Mouse (Mus musculus) megakaryocyte, embryonic 14.5 days (primary cell): ENCODE measurements at regions not wholly inside any gene's neighbourhood (a gene's known extent, or its start where the extent isn't known, plus 50 kb on each side); places are given as distances from the start of the nearest gene placed in this dataset.

Experiments
- H3K27me3 ChIP-seq: replicated peaks from 2 replicates; pipeline ENCODE3; 2012; ENCODE audit warnings: inconsistent platforms
- H3K36me3 ChIP-seq: replicated peaks from 2 replicates; pipeline ENCODE3; 2012; ENCODE audit warnings: low read length, inconsistent platforms, mixed read lengths
- H3K4me1 ChIP-seq: 2 replicates; pipeline ENCODE4 v1.6.1; 2012; ENCODE audit warnings: inconsistent platforms
- H3K4me3 ChIP-seq: replicated peaks from 2 replicates; pipeline ENCODE3; 2012; ENCODE audit warnings: moderate library complexity, mild to moderate bottlenecking, inconsistent platforms
- H3K9me3 ChIP-seq: 2 replicates; pipeline ENCODE4 v1.6.1; 2012; ENCODE audit warnings: inconsistent platforms
- FLI1 ChIP-seq: IDR thresholded peaks from 2 replicates; pipeline ENCODE4 v1.6.1; 2012; ENCODE audit warnings: low read length, inconsistent platforms, mixed read lengths
- GATA1 ChIP-seq: IDR thresholded peaks from 3 replicates; pipeline ENCODE4 v1.6.1; 2012; ENCODE audit warnings: mixed read lengths, low read length, inconsistent platforms, borderline replicate concordance

GRCm38 (mm10) chr13:97491865-97492847 is 251.3 kb downstream of the Enc1 start:
- H3K36me3 ChIP-seq = no peaks in the 10 kb centered on the region
- H3K4me1 ChIP-seq = no peaks in the 10 kb centered on the region; the same call in 1 of the 2 replicates
- TF ChIP-seq FLI1 (no peak), GATA1 (no peak)
- H3K4me3 ChIP-seq = no peak overlapping the region
- peaks cover 34% of the 10 kb centered on the region for H3K27me3 ChIP-seq
- H3K9me3 ChIP-seq = no peaks in the 10 kb centered on the region

GRCm38 (mm10) chr13:97490131-97490530 is 249.2 kb downstream of the Enc1 start:
- Histone ChIP-seq H3K9me3 (no peaks in the 10 kb centered on the region), H3K4me3 (no peak overlapping the region), H3K27me3 (peaks cover 41% of the 10 kb centered on the region), H3K4me1 (no peaks in the 10 kb centered on the region), H3K36me3 (no peaks in the 10 kb centered on the region)
- TF ChIP-seq FLI1 = no peak
- no peak for TF ChIP-seq GATA1

- peaks cover 42% of the 10 kb centered on the region for H3K27me3 ChIP-seq
- H3K36me3 ChIP-seq = no peaks in the 10 kb centered on the region
- H3K4me1 ChIP-seq = no peaks in the 10 kb centered on the region
- H3K4me3 ChIP-seq = no peak overlapping the region
- TF ChIP-seq GATA1 = no peak
- TF ChIP-seq FLI1 = no peak
- no peaks in the 10 kb centered on the region for H3K9me3 ChIP-seq
Measured at GRCm38 (mm10) chr13:97489721-97490120, 248.8 kb downstream of the Enc1 start.

- TF ChIP-seq FLI1 = no peak
- TF ChIP-seq GATA1 = no peak
- Histone ChIP-seq H3K9me3 (no peaks in the 10 kb centered on the region), H3K4me1 (no peaks in the 10 kb centered on the region), H3K4me3 (no peak overlapping the region), H3K27me3 (peaks cover 42% of the 10 kb centered on the region), H3K36me3 (no peaks in the 10 kb centered on the region)
Measured at GRCm38 (mm10) chr13:97489029-97489428, 248.1 kb downstream of the Enc1 start.

- H3K27me3 ChIP-seq = peaks cover 45% of the 10 kb centered on the region
Measured at GRCm38 (mm10) chr13:97488518-97488917, 247.6 kb downstream of the Enc1 start.

GRCm38 (mm10) chr13:97487746-97488473 is 247.0 kb downstream of the Enc1 start:
- TF ChIP-seq FLI1 (no peak), GATA1 (no peak)
- Histone ChIP-seq H3K9me3 (no peaks in the 10 kb centered on the region), H3K4me1 (no peaks in the 10 kb centered on the region), H3K4me3 (no peak overlapping the region), H3K36me3 (no peaks in the 10 kb centered on the region), H3K27me3 (peaks cover 43% of the 10 kb centered on the region)

More at GRCm38 (mm10) chr13:97488518-97488917, 247.6 kb downstream of the Enc1 start:
- Histone ChIP-seq H3K36me3 (no peaks in the 10 kb centered on the region), H3K4me1 (no peaks in the 10 kb centered on the region), H3K4me3 (no peak overlapping the region), H3K9me3 (no peaks in the 10 kb centered on the region)
- TF ChIP-seq FLI1 = no peak
- no peak for TF ChIP-seq GATA1

- TF ChIP-seq GATA1 (no peak), FLI1 (no peak)
- no peaks in the 10 kb centered on the region for H3K4me1 ChIP-seq
- H3K36me3 ChIP-seq = no peaks in the 10 kb centered on the region
- peaks cover 34% of the 10 kb centered on the region for H3K27me3 ChIP-seq
- no peak overlapping the region for H3K4me3 ChIP-seq
- H3K9me3 ChIP-seq = peaks cover 2% of the 10 kb centered on the region
Measured at GRCm38 (mm10) chr13:97486490-97486889, 245.6 kb downstream of the Enc1 start.

GRCm38 (mm10) chr13:97485886-97486285 is 245.0 kb downstream of the Enc1 start:
- H3K4me3 ChIP-seq = no peak overlapping the region
- H3K4me1 ChIP-seq = no peaks in the 10 kb centered on the region
- H3K9me3 ChIP-seq = peaks cover 6% of the 10 kb centered on the region
- TF ChIP-seq GATA1 = no peak
- no peak for TF ChIP-seq FLI1
- H3K27me3 ChIP-seq = peaks cover 31% of the 10 kb centered on the region
- H3K36me3 ChIP-seq = no peaks in the 10 kb centered on the region

- Histone ChIP-seq H3K9me3 (peaks cover 10% of the 10 kb centered on the region), H3K4me3 (no peak overlapping the region), H3K27me3 (peaks cover 31% of the 10 kb centered on the region), H3K4me1 (no peaks in the 10 kb centered on the region), H3K36me3 (no peaks in the 10 kb centered on the region)
- TF ChIP-seq FLI1 = no peak
- no peak for TF ChIP-seq GATA1
Measured at GRCm38 (mm10) chr13:97484808-97485545, 244.1 kb downstream of the Enc1 start.
